ENCODE assay signal across 8 mouse cellular contexts in the genomic region with DNA sequence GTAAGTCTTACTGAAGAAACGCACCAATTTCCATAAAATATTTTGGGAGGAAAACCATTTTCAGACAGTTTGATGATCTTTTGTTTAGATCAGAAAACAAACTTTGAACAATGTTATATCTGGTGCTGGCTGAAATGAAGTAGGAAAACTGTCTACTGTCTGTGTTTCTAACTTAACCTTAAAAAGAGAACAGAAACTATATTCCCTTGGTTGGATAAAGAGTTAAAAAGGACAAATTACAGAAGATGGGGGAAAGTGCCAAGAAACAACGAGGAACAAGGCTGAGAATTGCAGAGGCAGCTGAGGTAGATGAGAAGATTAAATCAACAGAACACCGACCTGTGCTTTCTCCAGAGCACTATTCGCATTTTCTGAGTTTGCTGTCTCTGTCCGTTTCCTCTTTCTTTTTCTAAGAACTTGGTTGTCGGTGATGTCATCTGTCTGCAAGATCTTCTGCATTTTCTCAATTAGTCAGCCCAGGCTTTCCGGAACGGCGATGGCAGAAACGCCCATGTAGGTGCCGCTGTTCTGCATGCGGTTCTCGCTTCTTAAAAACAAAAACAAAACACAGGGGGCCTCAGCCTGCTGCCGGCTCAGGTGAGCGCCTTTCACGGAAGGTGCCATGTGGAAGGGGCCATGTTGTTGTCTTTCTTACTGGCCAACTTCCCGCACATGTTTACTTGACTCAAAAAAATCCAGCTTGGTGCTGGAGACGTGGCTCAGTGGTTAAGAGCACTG. TPM values are rescaled to one million over a fixed set of nuclear protein-coding genes. Genes with fewer than 3 reads are reported as not detected.
A peak's percentile ranks its signal among the peaks of the same experiment; 100 is the strongest.
DNase-seq lines count a peak whose midpoint lies in the region; ATAC-seq and TF ChIP-seq lines count a peak whose summit lies in the region.

No protein-coding gene starts in this region.

- H3K4me2 ChIP-seq in kidney, postnatal 0 days (ENCODE audit: low read length) = peak overlapping the region; percentile 34

- H3K4me3 ChIP-seq in heart, embryonic 10.5 days = peak overlapping the region; percentile 27
- 0 out of 2 replicates have a peak overlapping the region, but pooled peaks have one; percentile 0 for H3K4me3 ChIP-seq in kidney, postnatal 0 days (replicated peaks; ENCODE audit: low read depth, low read length)
- no peak overlapping the region for H3K4me3 ChIP-seq in lung, adult 2 months (replicated peaks; ENCODE audit: extremely low read depth, low read depth, low read length)

- H3K36me3 ChIP-seq in heart, embryonic 10.5 days = no peaks in the 10 kb centered on the region
- no peaks in the 10 kb centered on the region for H3K36me3 ChIP-seq in kidney, postnatal 0 days (ENCODE audit: insufficient read depth, low read length)

- H3K9me3 ChIP-seq in heart, embryonic 10.5 days = no peaks in the 10 kb centered on the region
- no peaks in the 10 kb centered on the region for H3K9me3 ChIP-seq in kidney, postnatal 0 days (replicated peaks; ENCODE audit: low read length)

- no peaks in the 10 kb centered on the region for H3K4me1 ChIP-seq in heart, embryonic 10.5 days
- H3K4me1 ChIP-seq in kidney, postnatal 0 days (replicated peaks; ENCODE audit: insufficient read depth, low read length) = no peaks in the 10 kb centered on the region
- H3K4me1 ChIP-seq in lung, adult 2 months (ENCODE audit: control insufficient read depth, insufficient read depth, low read length) = no peaks in the 10 kb centered on the region

- no peak overlapping the region for H3K27ac ChIP-seq in heart, embryonic 10.5 days
- H3K27ac ChIP-seq in kidney, postnatal 0 days = no peak overlapping the region

- H3K9ac ChIP-seq in kidney, postnatal 0 days (ENCODE audit: low read depth, low read length) = no peak overlapping the region

- no peaks in the 10 kb centered on the region for H3K27me3 ChIP-seq in heart, embryonic 10.5 days (ENCODE audit: insufficient read depth, poor library complexity, severe bottlenecking)
- H3K27me3 ChIP-seq in kidney, postnatal 0 days (ENCODE audit: insufficient read depth, low read length) = no peaks in the 10 kb centered on the region

- no peak for ATAC-seq in kidney, postnatal 0 days (replicated peaks; ENCODE audit: low FRiP score, low read depth)

- TF ChIP-seq POLR2A in lung, adult 2 months (IDR thresholded peaks at IDR 0.05; ENCODE audit: borderline replicate concordance, extremely low read depth, low read depth, low read length) = no peak

- TF ChIP-seq CTCF in kidney, postnatal 0 days (IDR thresholded peaks at IDR 0.05; ENCODE audit: low read depth) = peak; percentile 32; the same call in 1 of the 2 replicates
- TF ChIP-seq CTCF in lung, adult 2 months (IDR thresholded peaks at IDR 0.05; ENCODE audit: insufficient read depth, low read length) = 0 out of 2 replicates have a peak, but pooled peaks have one; percentile 2

- peak; percentile 33 to 43 for DNase-seq in spleen, adult 18-20 months
- DNase-seq in spleen, adult 12 weeks (ENCODE audit: low spot score) = no peak
- DNase-seq in c-Kit-positive CD71-negative TER-119-negative erythroid progenitor cells, embryonic 14.5 days (ENCODE audit: low read depth) = peak; percentile 58
- DNase-seq in heart, embryonic 10.5 days (ENCODE audit: low spot score) = no peak
- DNase-seq in kidney, postnatal 0 days (ENCODE audit: low spot score) = peak; percentile 52
- DNase-seq in lung, adult 2 months = peak; percentile 10
- DNase-seq in right cerebral cortex, postnatal 36 days (ENCODE audit: low spot score in 2 of 2) = peak; percentile 34 to 44
- no peak for DNase-seq in ovary, postnatal 10 days (ENCODE audit: low spot score)

- WGBS in heart, embryonic 10.5 days = 12% methylated on average over 18 of the region's 18 CpGs
- WGBS in kidney, postnatal 0 days = 15% methylated on average over 18 of the region's 18 CpGs
- WGBS in lung, adult 2 months = 8% methylated on average over 18 of the region's 18 CpGs

RNA-seq across cellular contexts. Expression of a gene that starts 24.3 kb away (rescaled TPM):
- polyA plus RNA-seq in heart, embryonic 10.5 days (2016; fragmentation: Nextera tagmentation; extraction: Ambion mirVana) = 2.6 and 2.9 TPM in 2 replicates
- polyA plus RNA-seq in kidney, postnatal 0 days (2015; fragmentation: Nextera tagmentation; extraction: Ambion mirVana) = 0.32 and 0.33 TPM in 2 replicates
- polyA plus RNA-seq in lung, adult 2 months (2012; rRNA removed) = 0.45 and 0.59 TPM in 2 replicates

RNA-seq across cellular contexts. Expression of a gene that starts 24.8 kb away (rescaled TPM):
- 15.0 and 16.2 TPM in 2 replicates for polyA plus RNA-seq in heart, embryonic 10.5 days (2016; fragmentation: Nextera tagmentation; extraction: Ambion mirVana)
- polyA plus RNA-seq in kidney, postnatal 0 days (2015; fragmentation: Nextera tagmentation; extraction: Ambion mirVana) = 22.4 and 24.0 TPM in 2 replicates
- polyA plus RNA-seq in lung, adult 2 months (2012; rRNA removed) = 42.8 and 55.4 TPM in 2 replicates

Comparison
In these comparisons a context has a peak if more than half of its experiments do, and no peak if none do; other contexts are left out.
1. DNase-seq: peak in spleen, adult 18-20 months (2 of 2), c-Kit-positive CD71-negative TER-119-negative erythroid progenitor cells, embryonic 14.5 days (single experiment), kidney, postnatal 0 days (single experiment), lung, adult 2 months (single experiment) and right cerebral cortex, postnatal 36 days (2 of 2); none in spleen, adult 12 weeks (single experiment), heart, embryonic 10.5 days (single experiment) and ovary, postnatal 10 days (single experiment).